Mouse (Mus musculus) spleen, adult 2 months (tissue): ENCODE results near the gene Prr29.

Experiments used
- CTCF ChIP-seq: fragments of 200-500 bp; IDR thresholded peaks from 2 replicates; pipeline ENCODE4 v1.5.1; 2011; ENCODE audit warnings: mild to moderate bottlenecking, inconsistent platforms; ENCODE audit not compliant: insufficient read depth, insufficient read length, insufficient replicate concordance; ENCODE audit errors: extremely low read depth
- POLR2A ChIP-seq: fragments of 200-500 bp; IDR thresholded peaks from 2 replicates; pipeline ENCODE4 v1.6.1; 2011; ENCODE audit warnings: low read depth, low read length, inconsistent platforms

DNA sequence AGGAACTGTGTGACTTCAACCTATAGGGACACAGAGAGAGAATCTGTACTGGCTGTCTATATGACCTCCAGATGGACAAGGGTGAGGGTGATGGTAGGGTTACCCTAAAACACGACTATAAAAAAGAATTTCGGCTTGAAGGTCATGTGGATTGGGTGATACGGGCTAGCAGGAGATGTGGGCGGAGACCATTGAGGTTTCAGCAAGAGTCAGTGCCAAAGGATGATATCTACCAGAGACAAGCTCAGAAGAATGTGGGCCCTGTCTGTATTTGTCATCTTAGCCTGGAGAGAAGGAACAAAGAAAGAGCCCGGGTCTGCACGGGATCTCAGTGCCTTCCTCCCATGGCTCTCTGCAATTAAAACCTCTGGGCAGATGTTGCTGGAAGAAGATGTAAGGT, 15.5 kb upstream of the Prr29 start:
- TF ChIP-seq CTCF, result no peak
- TF ChIP-seq POLR2A, result no peak
